Mouse (Mus musculus) thymus, adult 2 months (tissue): Measurements from ENCODE around the gene Opcml.

Experiments used
- CTCF ChIP-seq: fragments of 200-500 bp; IDR thresholded peaks from 2 replicates; pipeline ENCODE4 v1.5.1; 2012; ENCODE audit warnings: mild to moderate bottlenecking, control low read depth, low read length, moderate library complexity, borderline replicate concordance; ENCODE audit not compliant: control insufficient read depth, poor library complexity, insufficient read depth; ENCODE audit errors: extremely low read depth
- POLR2A ChIP-seq: fragments of 200-500 bp; IDR thresholded peaks from 2 replicates; pipeline ENCODE4 v1.6.1; 2012; ENCODE audit warnings: mild to moderate bottlenecking, low read length, control low read depth, moderate library complexity; ENCODE audit not compliant: control insufficient read depth, poor library complexity, insufficient read depth; ENCODE audit errors: extremely low read depth

DNA sequence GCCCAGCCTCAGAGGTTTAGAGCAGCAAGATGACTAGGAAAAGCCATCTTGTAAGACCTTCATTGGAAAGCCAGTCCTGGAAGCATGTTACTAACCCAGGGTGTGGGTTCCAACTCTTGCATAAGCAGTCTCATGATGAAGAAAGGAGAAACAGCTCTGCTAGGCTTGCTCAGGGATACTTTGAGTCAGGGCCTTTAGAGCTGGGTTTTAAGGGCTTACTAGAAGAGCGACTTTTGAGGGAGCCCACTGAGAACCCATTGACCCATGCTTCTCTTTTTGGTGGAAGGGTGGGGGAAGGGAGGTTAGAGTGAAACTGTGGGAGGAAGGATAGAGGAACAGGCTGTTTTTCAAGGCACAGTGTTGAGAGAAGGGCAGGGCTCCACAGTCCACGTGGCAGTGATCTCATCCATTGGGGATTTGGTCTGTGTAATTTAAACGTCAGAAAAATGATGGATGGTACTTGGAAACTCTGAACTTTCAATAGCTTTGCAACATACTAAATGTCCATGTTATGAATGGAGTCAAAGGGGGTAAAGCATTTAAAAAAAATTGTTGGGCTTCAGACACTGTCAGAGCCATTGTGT, 22.7 kb downstream of the Opcml start:
- TF ChIP-seq POLR2A (no peak), CTCF (no peak)
